Mouse (Mus musculus) megakaryocyte, embryonic 14.5 days (primary cell): Measurements from ENCODE around the gene Ang2.

Source experiments
- FLI1 ChIP-seq: IDR thresholded peaks from 2 replicates; pipeline ENCODE4 v1.6.1; 2012; ENCODE audit warnings: low read length, inconsistent platforms, mixed read lengths
- GATA1 ChIP-seq: IDR thresholded peaks from 3 replicates; pipeline ENCODE4 v1.6.1; 2012; ENCODE audit warnings: mixed read lengths, low read length, inconsistent platforms, borderline replicate concordance

GRCm38 (mm10) chr14:51146685-51147084, 52.3 kb downstream of the Ang2 start, which contains the start of gene Rnase1:
- TF ChIP-seq GATA1: no peak
- TF ChIP-seq FLI1: no peak
